Comparison of ENCODE assay signal across 32 mouse cellular contexts in the genomic region with DNA sequence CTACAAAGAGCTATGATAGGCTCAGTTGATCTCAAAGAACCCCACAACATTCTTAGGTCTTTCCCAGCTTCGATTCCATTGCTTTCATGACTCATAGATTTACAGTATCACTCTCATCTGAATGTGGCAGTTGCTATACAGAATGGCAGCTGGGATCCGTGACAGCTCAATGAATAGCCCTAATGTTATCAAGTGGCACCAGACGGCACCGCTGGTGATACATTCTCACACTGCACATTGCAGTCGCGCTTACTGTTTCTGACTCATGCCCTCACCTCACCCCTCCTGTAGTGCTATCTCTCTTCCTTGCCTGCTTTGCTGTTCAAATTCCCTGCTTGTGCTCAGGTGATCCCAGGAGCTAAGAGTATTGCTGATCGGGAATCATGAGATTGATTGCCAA.
DNase-seq lines count a peak whose midpoint lies in the region; ATAC-seq and TF ChIP-seq lines count a peak whose summit lies in the region.
"Had no signal": no experiment of that assay in that cellular context is flagged by ENCODE, and none has a peak within 500 bp of the region (broad histone marks: within the 10 kb centered on the region; RNA-seq: fewer than 3 reads in every experiment).

No protein-coding gene starts in this region.

- ATAC-seq in liver, postnatal 0 days, result no peak
- ATAC-seq in liver, embryonic 13.5 days (ENCODE audit: low read depth), result peak; percentile 77
- ATAC-seq: forebrain, postnatal 0 days; hindbrain, postnatal 0 days; intestine, embryonic 15.5 days; Patski had no signal

- intact Hi-C loops in gastrocnemius, postnatal 36 days (cut with DNase I), result no loop called here

- H3K9ac ChIP-seq in liver, postnatal 0 days (replicated peaks), result no peak overlapping the region
- no peak overlapping the region for H3K9ac ChIP-seq in liver, embryonic 13.5 days
- H3K9ac ChIP-seq: forebrain, postnatal 0 days; heart, embryonic 13.5 days; intestine, embryonic 15.5 days; limb, embryonic 15.5 days; lung, embryonic 14.5 days; midbrain, embryonic 12.5 days; neural tube, embryonic 15.5 days had no signal

- TF ChIP-seq EP300 in liver, postnatal 0 days (IDR thresholded peaks at IDR 0.05; ENCODE audit: low read depth), result no peak

- no peak overlapping the region for H3K27ac ChIP-seq in liver, postnatal 0 days (ENCODE audit: low read depth)
- H3K27ac ChIP-seq in liver, embryonic 13.5 days, result no peak overlapping the region
- H3K27ac ChIP-seq: heart, embryonic 13.5 days; hindbrain, embryonic 10.5 days; hindbrain, postnatal 0 days; intestine, embryonic 15.5 days; limb, embryonic 10.5 days; limb, embryonic 15.5 days; midbrain, embryonic 12.5 days; neural tube, embryonic 15.5 days; stomach, postnatal 0 days had no signal

- no peak overlapping the region for H3K4me3 ChIP-seq in liver, postnatal 0 days (ENCODE audit: low read depth, low read length)
- no peak overlapping the region for H3K4me3 ChIP-seq in liver, embryonic 13.5 days (replicated peaks)
- H3K4me3 ChIP-seq: erythroblast, embryonic 14.5 days; heart, embryonic 13.5 days; hindbrain, embryonic 10.5 days; intestine, embryonic 15.5 days; limb, embryonic 10.5 days; limb, embryonic 15.5 days; midbrain, embryonic 12.5 days; neural tube, embryonic 15.5 days had no signal

- no peaks in the 10 kb centered on the region for H3K27me3 ChIP-seq in liver, postnatal 0 days (ENCODE audit: insufficient read depth, low read length)
- H3K27me3 ChIP-seq in liver, embryonic 13.5 days, result no peaks in the 10 kb centered on the region
- H3K27me3 ChIP-seq: heart, embryonic 13.5 days; intestine, embryonic 15.5 days; limb, embryonic 15.5 days; midbrain, embryonic 12.5 days; neural tube, embryonic 15.5 days; Patski had no signal

- no peaks in the 10 kb centered on the region for H3K36me3 ChIP-seq in liver, postnatal 0 days (replicated peaks; ENCODE audit: insufficient read depth, low read length)
- no peaks in the 10 kb centered on the region for H3K36me3 ChIP-seq in liver, embryonic 13.5 days
- H3K36me3 ChIP-seq: heart, embryonic 13.5 days; hindbrain, embryonic 10.5 days; intestine, embryonic 15.5 days; limb, embryonic 10.5 days; limb, embryonic 15.5 days; midbrain, embryonic 12.5 days; neural tube, embryonic 15.5 days had no signal

- no peak for TF ChIP-seq CTCF in liver, postnatal 0 days (IDR thresholded peaks at IDR 0.05; ENCODE audit: low read depth)

- no peaks in the 10 kb centered on the region for H3K4me1 ChIP-seq in liver, postnatal 0 days (ENCODE audit: insufficient read depth)
- no peaks in the 10 kb centered on the region for H3K4me1 ChIP-seq in liver, embryonic 13.5 days (replicated peaks)
- H3K4me1 ChIP-seq: intestine, embryonic 15.5 days; limb, embryonic 10.5 days; limb, embryonic 15.5 days had no signal

- H3K4me2 ChIP-seq in liver, postnatal 0 days (ENCODE audit: low read depth, low read length), result no peak overlapping the region
- no peak overlapping the region for H3K4me2 ChIP-seq in liver, embryonic 13.5 days
- H3K4me2 ChIP-seq: heart, embryonic 13.5 days; intestine, embryonic 15.5 days; limb, embryonic 15.5 days; lung, embryonic 14.5 days; midbrain, embryonic 12.5 days; neural tube, embryonic 15.5 days had no signal

- no peaks in the 10 kb centered on the region for H3K9me3 ChIP-seq in liver, postnatal 0 days (ENCODE audit: low read length)
- no peaks in the 10 kb centered on the region for H3K9me3 ChIP-seq in liver, embryonic 13.5 days (replicated peaks)
- H3K9me3 ChIP-seq: heart, embryonic 13.5 days; hindbrain, embryonic 10.5 days; intestine, embryonic 15.5 days; limb, embryonic 10.5 days; limb, embryonic 15.5 days; neural tube, embryonic 15.5 days had no signal

- DNase-seq in liver (peak; percentile 5), MEL-GATA-1-ER (ENCODE audit: extremely low read depth, low read depth) (peak; percentile 6)
- DNase-seq in liver, postnatal 0 days, result no peak
- DNase-seq in brain, adult 2 months (ENCODE audit: low read depth, low spot score), result peak; percentile 25
- no peak for DNase-seq in liver, embryonic 13.5 days
- DNase-seq in gastrocnemius, postnatal 36 days, result no peak
- no peak for DNase-seq in testis, postnatal 10 days (ENCODE audit: low spot score)
- DNase-seq: adrenal gland, postnatal 10 days; B cell, adult 2 months; cerebellum, adult 2 months; cerebellum, postnatal 14 days; forebrain, postnatal 0 days; gastrocnemius, postnatal 14 days; heart, adult 11 months; heart, postnatal 14 days; kidney, adult 2 months; kidney, postnatal 4 days; lung, embryonic 14.5 days; right cerebral cortex, postnatal 25 days; thymus, adult 2 months; thymus, postnatal 36 days had no signal

- WGBS in liver, postnatal 0 days (ENCODE audit: insufficient replicate concordance), result 60% methylated on average over 7 of the region's 7 CpGs
- 43% methylated on average over 7 of the region's 7 CpGs for WGBS in liver, embryonic 13.5 days (ENCODE audit: insufficient replicate concordance)

Comparison
In these comparisons a context has a peak if more than half of its experiments do, and no peak if none do; other contexts are left out.
1. DNase-seq: peak in liver (single experiment), MEL-GATA-1-ER (single experiment) and brain, adult 2 months (single experiment); none in liver, postnatal 0 days (single experiment), liver, embryonic 13.5 days (single experiment), gastrocnemius, postnatal 36 days (0 of 2) and testis, postnatal 10 days (single experiment).